Mouse (Mus musculus): ENCODE results near the gene Rps12.

- TF ChIP-seq CTCF (IDR thresholded peaks at IDR 0.05) (no peak), EP300 (IDR thresholded peaks at IDR 0.05) (no peak)
Measured at GRCm38 (mm10) chr10:23786040-23786439, 1.0 kb downstream of the Rps12 start.
